Mouse (Mus musculus): ENCODE results near the gene Gucy2f. TPM values are rescaled to one million over a fixed set of nuclear protein-coding genes. Genes with fewer than 3 reads are reported as not detected.

The Gucy2f gene
- total RNA-seq, 2 experiments from 2014 or later = not detected

Other genes starting within 250 kb of the Gucy2f start
- 10 to 100 TPM; 12.5 to 18.6 TPM for gene Nxt2, start 29.8 kb upstream of the Gucy2f start, total RNA-seq (2021)
- under 1 TPM in 1 of 2 experiments, not detected in 1; 0.26 TPM for gene Kcne1l, start 109.4 kb upstream of the Gucy2f start, total RNA-seq (2021)
- gene Acsl4, start 193.6 kb upstream of the Gucy2f start, total RNA-seq (2021) = 100 to 1,000 TPM; 429 to 515 TPM

Measured in adrenal gland, postnatal 36 days (tissue).